Mouse (Mus musculus): Measurements from ENCODE around the gene Cd99l2. TPM values are rescaled to one million over a fixed set of nuclear protein-coding genes. Genes with fewer than 3 reads are reported as not detected.

The Cd99l2 gene
- polyA plus RNA-seq, 1 experiment from 2014 or later = 23.0 TPM

GRCm38 (mm10) chrX:71464138-71464826, 28.4 kb downstream of the Cd99l2 start:
- Histone ChIP-seq H3K4me3 (no peak overlapping the region), H3K4me1 (no peaks in the 10 kb centered on the region), H3K27ac (no peak overlapping the region), H3K36me3 (no peaks in the 10 kb centered on the region), H3K9me3 (replicated peaks) (no peaks in the 10 kb centered on the region), H3K27me3 (ENCODE audit: low read depth, poor library complexity, severe bottlenecking) (peaks cover 36% of the 10 kb centered on the region; the same call in 1 of the 2 replicates)
- 88% methylated on average over 7 of the region's 7 CpGs for WGBS
- no peak for DNase-seq (ENCODE audit: low spot score)

GRCm38 (mm10) chrX:71456078-71456737, 36.4 kb downstream of the Cd99l2 start:
- WGBS = 86% methylated on average over 6 of the region's 6 CpGs
- no peak overlapping the region for H3K27ac ChIP-seq
- DNase-seq (ENCODE audit: low spot score) = no peak
- no peak overlapping the region for H3K4me3 ChIP-seq
- no peaks in the 10 kb centered on the region for H3K4me1 ChIP-seq
- H3K9me3 ChIP-seq (replicated peaks) = no peaks in the 10 kb centered on the region
- H3K27me3 ChIP-seq (ENCODE audit: low read depth, poor library complexity, severe bottlenecking) = peaks cover 4% of the 10 kb centered on the region; the same call in 1 of the 2 replicates
- no peaks in the 10 kb centered on the region for H3K36me3 ChIP-seq

- Histone ChIP-seq H3K27me3 (ENCODE audit: low read depth, poor library complexity, severe bottlenecking) (peaks cover 35% of the 10 kb centered on the region; the same call in 1 of the 2 replicates), H3K27ac (no peak overlapping the region), H3K36me3 (peaks cover 5% of the 10 kb centered on the region; the same call in 1 of the 2 replicates), H3K9me3 (replicated peaks) (no peaks in the 10 kb centered on the region), H3K4me1 (no peaks in the 10 kb centered on the region), H3K4me3 (no peak overlapping the region)
- no peak for DNase-seq (ENCODE audit: low spot score)
- 89% methylated on average over 5 of the region's 5 CpGs for WGBS
These were observed 49.7 kb downstream of the Cd99l2 start for GRCm38 (mm10) chrX:71442916-71443315.

- WGBS = 92% methylated on average over 6 of the region's 6 CpGs
- Histone ChIP-seq H3K9me3 (replicated peaks) (no peaks in the 10 kb centered on the region), H3K4me1 (no peaks in the 10 kb centered on the region), H3K27ac (no peak overlapping the region), H3K4me3 (no peak overlapping the region), H3K27me3 (ENCODE audit: low read depth, poor library complexity, severe bottlenecking) (peaks cover 25% of the 10 kb centered on the region; the same call in 1 of the 2 replicates), H3K36me3 (peaks cover 8% of the 10 kb centered on the region; the same call in 1 of the 2 replicates)
- DNase-seq (ENCODE audit: low spot score) = no peak
These were observed 53.2 kb downstream of the Cd99l2 start for GRCm38 (mm10) chrX:71439473-71439872.

GRCm38 (mm10) chrX:71435542-71435941, 57.1 kb downstream of the Cd99l2 start:
- Histone ChIP-seq H3K27me3 (ENCODE audit: low read depth, poor library complexity, severe bottlenecking) (peaks cover 27% of the 10 kb centered on the region; the same call in 1 of the 2 replicates), H3K4me1 (no peaks in the 10 kb centered on the region)

GRCm38 (mm10) chrX:71434860-71435259, 57.8 kb downstream of the Cd99l2 start:
- H3K36me3 ChIP-seq = 0 out of 2 replicates have a peak, but pooled peaks cover 2% of the 10 kb centered on the region
- H3K27ac ChIP-seq = no peak overlapping the region
- no peak overlapping the region for H3K4me3 ChIP-seq
- 83% methylated on average over 8 of the region's 8 CpGs for WGBS
- peaks cover 25% of the 10 kb centered on the region; the same call in 1 of the 2 replicates for H3K27me3 ChIP-seq (ENCODE audit: low read depth, poor library complexity, severe bottlenecking)
- H3K4me1 ChIP-seq = no peaks in the 10 kb centered on the region
- no peak for DNase-seq (ENCODE audit: low spot score)
- H3K9me3 ChIP-seq (replicated peaks) = no peaks in the 10 kb centered on the region

More at GRCm38 (mm10) chrX:71435542-71435941, 57.1 kb downstream of the Cd99l2 start:
- no peak overlapping the region for H3K4me3 ChIP-seq
- no peaks in the 10 kb centered on the region for H3K9me3 ChIP-seq (replicated peaks)
- peaks cover 5% of the 10 kb centered on the region; the same call in 1 of the 2 replicates for H3K36me3 ChIP-seq
- no peak for DNase-seq (ENCODE audit: low spot score)
- no peak overlapping the region for H3K27ac ChIP-seq
- 94% methylated on average over 2 of the region's 2 CpGs for WGBS

GRCm38 (mm10) chrX:71434448-71434847, 58.2 kb downstream of the Cd99l2 start:
- Histone ChIP-seq H3K4me1 (no peaks in the 10 kb centered on the region), H3K36me3 (0 out of 2 replicates have a peak, but pooled peaks cover 2% of the 10 kb centered on the region), H3K9me3 (replicated peaks) (no peaks in the 10 kb centered on the region), H3K4me3 (no peak overlapping the region), H3K27ac (no peak overlapping the region), H3K27me3 (ENCODE audit: low read depth, poor library complexity, severe bottlenecking) (peaks cover 25% of the 10 kb centered on the region; the same call in 1 of the 2 replicates)
- DNase-seq (ENCODE audit: low spot score) = no peak
- 89% methylated on average over 1 of the region's 1 CpGs for WGBS

GRCm38 (mm10) chrX:71430900-71431299, 61.7 kb downstream of the Cd99l2 start:
- H3K27ac ChIP-seq = no peak overlapping the region
- 84% methylated on average over 5 of the region's 5 CpGs for WGBS
- H3K9me3 ChIP-seq (replicated peaks) = no peaks in the 10 kb centered on the region
- no peak for DNase-seq (ENCODE audit: low spot score)
- H3K4me3 ChIP-seq = no peak overlapping the region
- no peaks in the 10 kb centered on the region for H3K4me1 ChIP-seq
- H3K27me3 ChIP-seq (ENCODE audit: low read depth, poor library complexity, severe bottlenecking) = peaks cover 27% of the 10 kb centered on the region; the same call in 1 of the 2 replicates
- H3K36me3 ChIP-seq = no peaks in the 10 kb centered on the region

- no peaks in the 10 kb centered on the region for H3K9me3 ChIP-seq (replicated peaks)
- no peaks in the 10 kb centered on the region for H3K36me3 ChIP-seq
- no peaks in the 10 kb centered on the region for H3K4me1 ChIP-seq
- no peak overlapping the region for H3K4me3 ChIP-seq
- no peak for DNase-seq (ENCODE audit: low spot score)
- H3K27me3 ChIP-seq (ENCODE audit: low read depth, poor library complexity, severe bottlenecking) = peaks cover 22% of the 10 kb centered on the region; the same call in 1 of the 2 replicates
- H3K27ac ChIP-seq = no peak overlapping the region
These were observed 65.2 kb downstream of the Cd99l2 start for GRCm38 (mm10) chrX:71427491-71427890.

GRCm38 (mm10) chrX:71425746-71426519, 66.7 kb downstream of the Cd99l2 start:
- H3K27me3 ChIP-seq (ENCODE audit: low read depth, poor library complexity, severe bottlenecking) = peaks cover 30% of the 10 kb centered on the region; the same call in 1 of the 2 replicates
- no peaks in the 10 kb centered on the region for H3K36me3 ChIP-seq
- H3K27ac ChIP-seq = no peak overlapping the region
- H3K4me1 ChIP-seq = no peaks in the 10 kb centered on the region
- DNase-seq (ENCODE audit: low spot score) = peak; percentile 83
- WGBS = 49% methylated on average over 9 of the region's 9 CpGs
- no peaks in the 10 kb centered on the region for H3K9me3 ChIP-seq (replicated peaks)
- H3K4me3 ChIP-seq = no peak overlapping the region

GRCm38 (mm10) chrX:71424852-71425251, 67.8 kb downstream of the Cd99l2 start:
- 76% methylated on average over 1 of the region's 1 CpGs for WGBS
- no peaks in the 10 kb centered on the region for H3K4me1 ChIP-seq
- H3K4me3 ChIP-seq = no peak overlapping the region
- H3K36me3 ChIP-seq = no peaks in the 10 kb centered on the region
- no peaks in the 10 kb centered on the region for H3K9me3 ChIP-seq (replicated peaks)
- no peak overlapping the region for H3K27ac ChIP-seq
- DNase-seq (ENCODE audit: low spot score) = no peak
- H3K27me3 ChIP-seq (ENCODE audit: low read depth, poor library complexity, severe bottlenecking) = peaks cover 37% of the 10 kb centered on the region; the same call in 1 of the 2 replicates

GRCm38 (mm10) chrX:71413616-71414015, 79.0 kb downstream of the Cd99l2 start:
- WGBS = 81% methylated on average over 4 of the region's 4 CpGs
- DNase-seq (ENCODE audit: low spot score) = no peak

More at GRCm38 (mm10) chrX:71413616-71414015, 79.0 kb downstream of the Cd99l2 start:
- H3K36me3 ChIP-seq = no peaks in the 10 kb centered on the region
- no peak overlapping the region for H3K4me3 ChIP-seq
- no peak overlapping the region for H3K27ac ChIP-seq
- peaks cover 34% of the 10 kb centered on the region for H3K27me3 ChIP-seq (ENCODE audit: low read depth, poor library complexity, severe bottlenecking)
- no peaks in the 10 kb centered on the region for H3K4me1 ChIP-seq
- H3K9me3 ChIP-seq (replicated peaks) = no peaks in the 10 kb centered on the region
